Mouse (Mus musculus) midbrain, embryonic 11.5 days (tissue): Measurements from ENCODE around the gene Fabp3. TPM values are rescaled to one million over a fixed set of nuclear protein-coding genes. Genes with fewer than 3 reads are reported as not detected.

Source experiments
- polyA plus RNA-seq: library from polyadenylated mRNA; unstranded; fragments of >200 nt; fragmentation: Nextera tagmentation; extraction: Ambion mirVana; gene quantifications from 2 replicates; pipeline ENCODE4 v1.2.1, GENCODE M21; 2014

The Fabp3 gene
- polyA plus RNA-seq, 1 experiment from 2014 or later = 16.7 TPM

Other genes with a start within 250 kb of the Fabp3 start
- gene Pef1, start 206.0 kb upstream of the Fabp3 start, polyA plus RNA-seq = 71.6 and 72.3 TPM in 2 replicates
- 0.14 and 0.18 TPM in 2 replicates for gene Hcrtr1, start 169.2 kb upstream of the Fabp3 start, polyA plus RNA-seq
- 5.1 and 6.1 TPM in 2 replicates for gene Tinagl1, start 133.5 kb upstream of the Fabp3 start, polyA plus RNA-seq
- not detected in 2 replicates for gene Gm853, start 86.2 kb upstream of the Fabp3 start, polyA plus RNA-seq
- gene Serinc2, start 29.4 kb upstream of the Fabp3 start, polyA plus RNA-seq = 44.0 and 50.9 TPM in 2 replicates
- not detected in 2 replicates for gene Gm10570, start 79 bp downstream of the Fabp3 start, polyA plus RNA-seq
- 81.2 and 84.7 TPM in 2 replicates for gene Zcchc17, start 51.3 kb downstream of the Fabp3 start, polyA plus RNA-seq
- gene Snrnp40, start 51.5 kb downstream of the Fabp3 start, polyA plus RNA-seq = 220 and 223 TPM in 2 replicates